ENCODE assay signal across 19 mouse cellular contexts in the genomic region with DNA sequence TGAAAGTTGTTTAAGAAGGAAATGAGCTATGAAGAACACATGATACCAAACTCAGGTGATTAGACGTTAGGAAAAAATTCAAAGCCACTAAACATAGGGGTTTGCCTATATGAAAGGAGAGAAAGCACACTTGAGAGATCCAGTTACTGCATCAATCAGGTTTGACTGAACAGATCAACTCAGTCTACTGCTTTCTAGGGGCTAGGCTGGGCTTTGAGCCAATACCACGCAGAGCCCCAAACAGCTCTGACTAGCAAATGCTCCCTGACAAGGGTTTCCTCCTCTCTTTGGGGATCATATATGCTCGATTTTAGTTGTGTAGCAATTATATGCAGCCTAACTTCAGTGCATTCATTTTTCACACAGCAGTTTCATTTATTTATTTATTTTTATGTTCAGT.
"Had no signal": no experiment of that assay in that cellular context is flagged by ENCODE, and none has a peak within 500 bp of the region (broad histone marks: within the 10 kb centered on the region; RNA-seq: fewer than 3 reads in every experiment).

No protein-coding gene starts in this region.

- H3K36me3 ChIP-seq: liver, embryonic 13.5 days; lung, embryonic 15.5 days; midbrain, embryonic 10.5 days; neural tube, embryonic 12.5 days had no signal

- H3K4me1 ChIP-seq: liver, embryonic 13.5 days; lung, embryonic 15.5 days; megakaryocyte, embryonic 14.5 days; midbrain, embryonic 10.5 days; neural tube, embryonic 12.5 days had no signal

- H3K27ac ChIP-seq: liver, embryonic 13.5 days; lung, embryonic 15.5 days; midbrain, embryonic 10.5 days; neural tube, embryonic 12.5 days; stomach, postnatal 0 days had no signal

- H3K9me3 ChIP-seq: liver, embryonic 13.5 days; lung, embryonic 15.5 days; megakaryocyte, embryonic 14.5 days; midbrain, embryonic 10.5 days; neural tube, embryonic 12.5 days had no signal

- H3K4me3 ChIP-seq: liver, embryonic 13.5 days; lung, embryonic 15.5 days; megakaryocyte, embryonic 14.5 days; midbrain, embryonic 10.5 days; neural tube, embryonic 12.5 days had no signal

- H3K9ac ChIP-seq: liver, embryonic 13.5 days; lung, embryonic 15.5 days; neural tube, embryonic 12.5 days had no signal

- ATAC-seq: midbrain, embryonic 16.5 days had no signal

- H3K4me2 ChIP-seq: liver, embryonic 13.5 days; lung, embryonic 15.5 days; neural tube, embryonic 12.5 days had no signal

- DNase-seq: kidney, adult 18-20 months; kidney, adult 9 months; kidney, postnatal 14 days; kidney, postnatal 4 days; liver, embryonic 13.5 days; lung, postnatal 10 days; lung, postnatal 36 days; right cerebral cortex, adult 18-20 months; right cerebral cortex, postnatal 14 days; right cerebral cortex, postnatal 4 days; thymus, adult 2 months; thymus, postnatal 14 days; thymus, postnatal 4 days had no signal

- H3K27me3 ChIP-seq: liver, embryonic 13.5 days; lung, embryonic 15.5 days; neural tube, embryonic 12.5 days had no signal
